Mouse (Mus musculus) c-Kit-positive CD71-positive TER-119-positive erythroid progenitor cells, embryonic 14.5 days (primary cell): ENCODE results near the gene Saysd1.

Experiments
- DNase-seq: peaks from one replicate; pipeline ENCODE4 v3.0.0-alpha.2; 2013; ENCODE audit warnings: low spot score

Gene Saysd1

GRCm38 (mm10) chr14:20162686-20163085, 24.4 kb upstream of the Saysd1 start:
- no peak for DNase-seq

GRCm38 (mm10) chr14:20158727-20159681, 20.7 kb upstream of the Saysd1 start:
- DNase-seq: no peak

GRCm38 (mm10) chr14:20157595-20157994, 19.3 kb upstream of the Saysd1 start:
- DNase-seq: no peak

GRCm38 (mm10) chr14:20155718-20156117, 17.4 kb upstream of the Saysd1 start:
- DNase-seq: no peak

- DNase-seq: no peak
Observed at GRCm38 (mm10) chr14:20154937-20155336, 16.6 kb upstream of the Saysd1 start.

- DNase-seq: no peak
Observed at GRCm38 (mm10) chr14:20154245-20154644, 15.9 kb upstream of the Saysd1 start.

GRCm38 (mm10) chr14:20149127-20150080, 11.1 kb upstream of the Saysd1 start:
- no peak for DNase-seq

GRCm38 (mm10) chr14:20148514-20148913, 10.2 kb upstream of the Saysd1 start:
- DNase-seq: no peak

- DNase-seq: no peak
Observed at GRCm38 (mm10) chr14:20147854-20148253, 9.5 kb upstream of the Saysd1 start.

- no peak for DNase-seq
Observed at GRCm38 (mm10) chr14:20144093-20144492, 5.8 kb upstream of the Saysd1 start.

- no peak for DNase-seq
Observed at GRCm38 (mm10) chr14:20134965-20135671, 3.2 kb downstream of the Saysd1 start.

GRCm38 (mm10) chr14:20128162-20128561, 10.2 kb downstream of the Saysd1 start:
- DNase-seq: no peak

- no peak for DNase-seq
Observed at GRCm38 (mm10) chr14:20127406-20128087, 10.8 kb downstream of the Saysd1 start.

GRCm38 (mm10) chr14:20120868-20121267, 17.5 kb downstream of the Saysd1 start:
- no peak for DNase-seq

- no peak for DNase-seq
Observed at GRCm38 (mm10) chr14:20120012-20120411, 18.3 kb downstream of the Saysd1 start.

- DNase-seq: no peak
Observed at GRCm38 (mm10) chr14:20116149-20116605, 22.2 kb downstream of the Saysd1 start.

GRCm38 (mm10) chr14:20114951-20115350, 23.4 kb downstream of the Saysd1 start:
- DNase-seq: no peak

GRCm38 (mm10) chr14:20113964-20114363, 24.4 kb downstream of the Saysd1 start:
- DNase-seq: peak; percentile 65

GRCm38 (mm10) chr14:20113189-20113961, 25.0 kb downstream of the Saysd1 start:
- DNase-seq: no peak

GRCm38 (mm10) chr14:20112218-20112617, 26.1 kb downstream of the Saysd1 start:
- DNase-seq: peak; percentile 16
